Mouse (Mus musculus): ENCODE data around the gene Sdcbp2.
A peak's percentile ranks its signal among the peaks of the same experiment; 100 is the strongest.

Gene Sdcbp2

GRCm38 (mm10) chr2:151571873-151572700 lies at the start of gene Sdcbp2:
Gene Sdcbp2, plus strand, starts transcription at chr2:151572622.
- DNase-seq = no peak

- no peak for DNase-seq
These were observed 47.9 kb upstream of the Sdcbp2 start for GRCm38 (mm10) chr2:151524324-151525041.

- no peak for DNase-seq
These were observed 46.9 kb upstream of the Sdcbp2 start for GRCm38 (mm10) chr2:151525520-151525919.

GRCm38 (mm10) chr2:151528066-151528465 lies 44.4 kb upstream of the Sdcbp2 start:
- DNase-seq = no peak

GRCm38 (mm10) chr2:151529169-151529568 lies 43.3 kb upstream of the Sdcbp2 start:
- DNase-seq = no peak

- no peak for DNase-seq
These were observed 41.8 kb upstream of the Sdcbp2 start for GRCm38 (mm10) chr2:151530378-151531230.

GRCm38 (mm10) chr2:151533632-151534031 lies 38.8 kb upstream of the Sdcbp2 start:
- no peak for DNase-seq

GRCm38 (mm10) chr2:151535961-151536617 lies 36.3 kb upstream of the Sdcbp2 start:
- no peak for DNase-seq

GRCm38 (mm10) chr2:151536618-151536974 lies 35.8 kb upstream of the Sdcbp2 start:
- DNase-seq = no peak

GRCm38 (mm10) chr2:151538646-151539045 lies 33.8 kb upstream of the Sdcbp2 start:
- no peak for DNase-seq

- DNase-seq = peak; percentile 97
These were observed 29.9 kb upstream of the Sdcbp2 start, which contains the start of gene Fkbp1a for GRCm38 (mm10) chr2:151542323-151543062. Gene Fkbp1a, plus strand, starts transcription at chr2:151542483.

- peak; percentile 46 for DNase-seq
These were observed 29.1 kb upstream of the Sdcbp2 start for GRCm38 (mm10) chr2:151543063-151543895.

GRCm38 (mm10) chr2:151544673-151545072 lies 27.7 kb upstream of the Sdcbp2 start:
- peak; percentile 22 for DNase-seq

- DNase-seq = no peak
These were observed 25.9 kb upstream of the Sdcbp2 start for GRCm38 (mm10) chr2:151546571-151546970.

- DNase-seq = no peak
These were observed 22.8 kb upstream of the Sdcbp2 start for GRCm38 (mm10) chr2:151549615-151550121.

GRCm38 (mm10) chr2:151562930-151563921 lies 9.2 kb upstream of the Sdcbp2 start:
- DNase-seq = no peak

- no peak for DNase-seq
These were observed 8.4 kb upstream of the Sdcbp2 start for GRCm38 (mm10) chr2:151564006-151564405.

GRCm38 (mm10) chr2:151564986-151565385 lies 7.4 kb upstream of the Sdcbp2 start:
- DNase-seq = no peak

- DNase-seq = no peak
These were observed 5.6 kb upstream of the Sdcbp2 start for GRCm38 (mm10) chr2:151566856-151567255.
